ENCODE assay signal across 23 mouse cellular contexts in the genomic region with DNA sequence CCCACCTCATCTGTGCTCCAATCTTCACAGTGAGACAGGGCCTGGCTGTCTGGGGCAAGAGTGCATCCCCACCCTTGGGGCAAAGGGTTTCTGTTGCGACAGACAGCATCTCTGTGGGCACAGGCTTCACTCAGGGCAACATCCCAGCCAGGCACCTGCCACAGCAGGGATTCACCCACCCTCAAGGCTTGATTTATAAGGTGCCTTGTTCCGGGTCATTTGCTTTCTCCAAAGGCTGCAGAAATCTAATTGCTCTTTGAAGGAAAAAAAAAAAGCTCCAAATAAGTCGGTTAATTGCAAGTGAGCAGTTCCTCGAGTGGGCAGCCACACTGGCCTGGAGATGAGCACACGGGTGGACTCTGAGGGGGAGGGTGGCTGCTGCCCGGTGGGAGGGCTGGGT.
DNase-seq lines count a peak whose midpoint lies in the region; ATAC-seq lines count a peak whose summit lies in the region.
"Had no signal": no experiment of that assay in that cellular context is flagged by ENCODE, and none has a peak within 500 bp of the region (broad histone marks: within the 10 kb centered on the region; RNA-seq: fewer than 3 reads in every experiment).

No protein-coding gene starts in this region.

- WGBS in kidney, embryonic 16.5 days: 16% methylated on average over 6 of the region's 6 CpGs
- 8% methylated on average over 6 of the region's 6 CpGs for WGBS in neural tube, embryonic 12.5 days
- WGBS in neural tube, embryonic 15.5 days: 10% methylated on average over 6 of the region's 6 CpGs

- no peak overlapping the region for H3K27ac ChIP-seq in kidney, embryonic 16.5 days (ENCODE audit: low read length)
- no peak overlapping the region for H3K27ac ChIP-seq in neural tube, embryonic 12.5 days
- H3K27ac ChIP-seq in neural tube, embryonic 15.5 days (replicated peaks): no peak overlapping the region
- H3K27ac ChIP-seq: forebrain, embryonic 10.5 days; forebrain, embryonic 13.5 days; heart, adult 2 months; heart, embryonic 10.5 days; heart, embryonic 13.5 days; hindbrain, embryonic 14.5 days had no signal

- no peak overlapping the region for H3K9ac ChIP-seq in kidney, embryonic 16.5 days (replicated peaks; ENCODE audit: low read length)
- H3K9ac ChIP-seq in neural tube, embryonic 12.5 days: no peak overlapping the region
- H3K9ac ChIP-seq in neural tube, embryonic 15.5 days (replicated peaks): no peak overlapping the region; the same call in 1 of the 2 replicates
- H3K9ac ChIP-seq: forebrain, embryonic 13.5 days; heart, embryonic 13.5 days; hindbrain, embryonic 14.5 days had no signal

- H3K27me3 ChIP-seq in kidney, embryonic 16.5 days (ENCODE audit: insufficient read depth, low read length): peaks cover 39% of the 10 kb centered on the region
- H3K27me3 ChIP-seq in neural tube, embryonic 12.5 days (replicated peaks): peaks cover 35% of the 10 kb centered on the region
- H3K27me3 ChIP-seq in neural tube, embryonic 15.5 days (replicated peaks): peaks cover 52% of the 10 kb centered on the region

- H3K4me1 ChIP-seq in kidney, embryonic 16.5 days (ENCODE audit: insufficient read depth, low read length): peaks cover 16% of the 10 kb centered on the region
- H3K4me1 ChIP-seq in neural tube, embryonic 12.5 days: peaks cover 13% of the 10 kb centered on the region
- peaks cover 14% of the 10 kb centered on the region for H3K4me1 ChIP-seq in neural tube, embryonic 15.5 days

- H3K4me2 ChIP-seq in kidney, embryonic 16.5 days (replicated peaks; ENCODE audit: low read depth, low read length): no peak overlapping the region
- H3K4me2 ChIP-seq in neural tube, embryonic 12.5 days (replicated peaks): no peak overlapping the region
- no peak overlapping the region for H3K4me2 ChIP-seq in neural tube, embryonic 15.5 days
- H3K4me2 ChIP-seq: forebrain, embryonic 13.5 days; heart, embryonic 13.5 days; hindbrain, embryonic 14.5 days had no signal

- no peaks in the 10 kb centered on the region for H3K36me3 ChIP-seq in kidney, embryonic 16.5 days (ENCODE audit: insufficient read depth, low read length)
- no peaks in the 10 kb centered on the region for H3K36me3 ChIP-seq in neural tube, embryonic 12.5 days
- H3K36me3 ChIP-seq in neural tube, embryonic 15.5 days: no peaks in the 10 kb centered on the region
- H3K36me3 ChIP-seq: forebrain, embryonic 10.5 days; heart, embryonic 10.5 days; heart, embryonic 13.5 days had no signal

- no peak for DNase-seq in kidney, adult 8-10 months
- peak; percentile 38 for DNase-seq in mesoderm, embryonic 11.5 days (ENCODE audit: low read depth, low spot score)
- DNase-seq in cerebellum, adult 11-12 months: no peak
- DNase-seq: adrenal gland, adult 8-10 months; adrenal gland, postnatal 25 days; cerebellum, adult 18-20 months; cerebellum, adult 9-10 months; cerebellum, postnatal 14 days; gastrocnemius, postnatal 10 days; gastrocnemius, postnatal 36 days; heart, adult 2 months; heart, postnatal 14 days; heart, postnatal 4 days had no signal

- H3K4me3 ChIP-seq in kidney, embryonic 16.5 days (ENCODE audit: low read length): no peak overlapping the region
- H3K4me3 ChIP-seq in neural tube, embryonic 12.5 days: no peak overlapping the region
- H3K4me3 ChIP-seq in neural tube, embryonic 15.5 days (replicated peaks): no peak overlapping the region
- H3K4me3 ChIP-seq: forebrain, embryonic 10.5 days; forebrain, embryonic 13.5 days; heart, adult 2 months; heart, embryonic 10.5 days; heart, embryonic 13.5 days had no signal

- no peaks in the 10 kb centered on the region for H3K9me3 ChIP-seq in kidney, embryonic 16.5 days (ENCODE audit: low read length)
- no peaks in the 10 kb centered on the region for H3K9me3 ChIP-seq in neural tube, embryonic 12.5 days
- no peaks in the 10 kb centered on the region for H3K9me3 ChIP-seq in neural tube, embryonic 15.5 days (replicated peaks)
- H3K9me3 ChIP-seq: forebrain, embryonic 10.5 days; forebrain, embryonic 13.5 days; heart, embryonic 10.5 days; heart, embryonic 13.5 days had no signal

- ATAC-seq in kidney, embryonic 16.5 days (ENCODE audit: low FRiP score, low TSS enrichment): peak; percentile 28; the same call in 1 of the 2 replicates
- ATAC-seq in neural tube, embryonic 12.5 days (ENCODE audit: low FRiP score, low read depth): peak; percentile 34; the same call in 1 of the 2 replicates
- no peak for ATAC-seq in neural tube, embryonic 15.5 days (ENCODE audit: low FRiP score)
- ATAC-seq: activated CD4-positive, CD25-positive, alpha-beta regulatory T cell, adult 4 months; CD4-positive, CD25-positive, alpha-beta regulatory T cell, adult 4 months had no signal
